Mouse (Mus musculus) midbrain, embryonic 11.5 days (tissue): ENCODE measurements around the gene Mast4. TPM values are rescaled to one million over a fixed set of nuclear protein-coding genes. Genes with fewer than 3 reads are reported as not detected.

ENCODE experiments used
- ATAC-seq: fragments of 200-750 bp; cut with Nextera tagmentation; 2 replicates; pipeline ENCODE4 v1.8.0; 2017; ENCODE audit warnings: moderate TSS enrichment, moderate library complexity; ENCODE audit not compliant: low FRiP score
- DNase-seq: peaks from one replicate; pipeline ENCODE4 v3.0.0; 2015; ENCODE audit warnings: low spot score; ENCODE audit errors: missing footprints
- H3K27ac ChIP-seq: fragments of 300-500 bp; sonication (generic); 2 replicates; pipeline ENCODE4 v1.5.1; 2014; ENCODE audit warnings: low read depth, low read length
- H3K27me3 ChIP-seq: fragments of 300-500 bp; sonication (generic); 2 replicates; pipeline ENCODE4 v1.6.1; 2014; ENCODE audit warnings: mild to moderate bottlenecking, low read length, moderate library complexity, mixed read lengths; ENCODE audit not compliant: control insufficient read depth, insufficient read depth
- H3K36me3 ChIP-seq: fragments of 300-500 bp; sonication (generic); 2 replicates; pipeline ENCODE4 v1.6.1; 2014; ENCODE audit warnings: mild to moderate bottlenecking, low read length, moderate library complexity, mixed read lengths; ENCODE audit not compliant: control insufficient read depth, insufficient read depth
- H3K4me1 ChIP-seq: fragments of 300-500 bp; sonication (generic); 2 replicates; pipeline ENCODE4 v1.6.1; 2014; ENCODE audit warnings: low read length; ENCODE audit not compliant: control insufficient read depth, insufficient read depth
- H3K4me2 ChIP-seq: fragments of 300-500 bp; sonication (generic); 2 replicates; pipeline ENCODE4 v1.6.1; 2014; ENCODE audit warnings: mild to moderate bottlenecking, moderate library complexity
- H3K4me3 ChIP-seq: fragments of 300-500 bp; sonication (generic); 2 replicates; pipeline ENCODE4 v1.5.1; 2014; ENCODE audit warnings: low read depth, low read length
- H3K9ac ChIP-seq: fragments of 300-500 bp; sonication (generic); 2 replicates; pipeline ENCODE4 v1.6.1; 2014; ENCODE audit warnings: low read length
- H3K9me3 ChIP-seq: fragments of 300-500 bp; sonication (generic); 2 replicates; pipeline ENCODE4 v1.6.1; 2016; ENCODE audit warnings: low read length; ENCODE audit not compliant: control insufficient read depth
- WGBS: fragments of 180-500 bp; shearing (Covaris S2); extraction: QIAGEN DNeasy Blood & Tissue Kit; methylation state at CpG from one replicate; pipeline ENCODE4 v1.1.7; 2014; 5-methylcytosine and 5-hydroxymethylcytosine counted together
- polyA plus RNA-seq: library from polyadenylated mRNA; unstranded; fragments of >200 nt; fragmentation: Nextera tagmentation; extraction: Ambion mirVana; gene quantifications from 2 replicates; pipeline ENCODE4 v1.2.1, GENCODE M21; 2014

Mast4 gene
- polyA plus RNA-seq, 1 experiment from 2014 or later, result 20.4 TPM

DNA sequence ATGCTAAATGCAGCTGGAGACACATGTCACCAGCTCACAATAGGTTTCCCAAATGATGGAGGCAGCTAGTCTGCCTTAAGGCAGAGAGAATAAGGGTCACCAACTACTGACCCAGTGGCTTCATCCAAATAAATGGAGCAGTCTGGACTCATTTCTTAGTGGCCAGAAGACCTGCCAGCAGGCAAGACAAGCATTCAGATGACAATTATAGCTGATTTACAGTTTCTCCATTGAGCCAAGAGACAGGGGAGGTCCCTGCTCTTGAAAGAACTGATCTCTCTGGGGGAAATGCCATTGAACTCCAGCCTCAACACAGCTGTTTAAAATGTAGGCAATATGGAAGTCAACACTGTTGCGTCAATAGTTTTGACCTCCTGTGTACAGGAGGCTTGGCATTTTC, 332.5 kb downstream of the Mast4 start:
- no peak overlapping the region for H3K9ac ChIP-seq
- no peak overlapping the region for H3K4me3 ChIP-seq
- DNase-seq (no peak), ATAC-seq (0 out of 2 replicates have a peak, but pooled peaks have one; percentile 27)
- H3K4me1 ChIP-seq, result peaks cover 13% of the 10 kb centered on the region
- no peaks in the 10 kb centered on the region for H3K36me3 ChIP-seq
- WGBS, result 67% methylated on average over 1 of the region's 1 CpGs
- no peaks in the 10 kb centered on the region for H3K27me3 ChIP-seq
- no peaks in the 10 kb centered on the region for H3K9me3 ChIP-seq
- H3K27ac ChIP-seq, result no peak overlapping the region; the same call in 1 of the 2 replicates
- H3K4me2 ChIP-seq, result no peak overlapping the region

DNA sequence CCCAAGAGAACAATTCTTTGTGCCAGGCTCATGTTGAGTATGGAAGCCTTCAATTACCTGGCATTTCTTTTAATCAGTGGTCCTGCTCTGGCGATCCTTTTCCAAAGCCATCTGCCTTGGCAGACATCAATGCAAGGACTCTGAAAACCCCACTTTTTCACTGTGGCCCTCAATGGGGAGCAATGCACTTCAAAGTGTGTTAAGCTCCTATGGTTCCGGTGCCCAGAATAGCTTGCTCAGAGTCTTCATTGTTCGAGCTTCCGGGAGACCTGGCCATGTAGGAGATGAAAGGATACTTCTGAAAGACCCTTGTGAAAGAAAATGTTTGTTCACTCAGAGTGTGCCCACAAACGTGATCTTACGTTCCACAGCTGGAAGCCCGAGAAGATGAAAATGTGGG, 333.4 kb downstream of the Mast4 start:
- H3K27ac ChIP-seq, result no peak overlapping the region

DNA sequence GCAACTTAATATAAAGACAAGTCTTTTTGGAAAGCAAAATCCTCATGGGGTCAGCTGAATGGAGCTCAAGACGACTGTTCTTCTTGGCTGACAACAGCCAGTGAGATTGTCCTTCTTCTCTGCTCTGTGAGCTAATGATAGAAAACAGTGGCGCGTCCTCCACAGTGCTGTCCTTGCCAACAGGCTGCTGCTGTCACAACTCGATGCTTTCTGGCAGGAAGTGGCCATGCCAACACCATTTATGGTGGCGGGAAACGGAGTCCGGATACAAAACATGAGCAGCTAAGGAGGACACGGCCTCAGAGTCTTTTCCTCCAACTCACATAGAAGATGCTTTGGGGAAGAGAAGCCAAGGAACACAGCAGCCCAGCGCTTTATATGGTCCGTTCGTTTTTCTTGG, 340.2 kb downstream of the Mast4 start:
- Histone ChIP-seq H3K4me3 (no peak overlapping the region), H3K9ac (no peak overlapping the region), H3K4me1 (peaks cover 2% of the 10 kb centered on the region; the same call in 1 of the 2 replicates), H3K27me3 (no peaks in the 10 kb centered on the region), H3K9me3 (no peaks in the 10 kb centered on the region), H3K36me3 (no peaks in the 10 kb centered on the region), H3K4me2 (no peak overlapping the region), H3K27ac (no peak overlapping the region)
- DNase-seq, result peak; percentile 28
- no peak for ATAC-seq
- 91% methylated on average over 11 of the region's 11 CpGs for WGBS

More for the DNA sequence above, 333.4 kb downstream of the Mast4 start:
- no peak for ATAC-seq
- peaks cover 13% of the 10 kb centered on the region for H3K4me1 ChIP-seq
- H3K4me3 ChIP-seq, result no peak overlapping the region
- H3K9ac ChIP-seq, result no peak overlapping the region
- no peaks in the 10 kb centered on the region for H3K36me3 ChIP-seq
- no peak overlapping the region for H3K4me2 ChIP-seq
- no peaks in the 10 kb centered on the region for H3K27me3 ChIP-seq
- DNase-seq, result no peak
- WGBS, result 25% methylated on average over 7 of the region's 7 CpGs
- no peaks in the 10 kb centered on the region for H3K9me3 ChIP-seq

DNA sequence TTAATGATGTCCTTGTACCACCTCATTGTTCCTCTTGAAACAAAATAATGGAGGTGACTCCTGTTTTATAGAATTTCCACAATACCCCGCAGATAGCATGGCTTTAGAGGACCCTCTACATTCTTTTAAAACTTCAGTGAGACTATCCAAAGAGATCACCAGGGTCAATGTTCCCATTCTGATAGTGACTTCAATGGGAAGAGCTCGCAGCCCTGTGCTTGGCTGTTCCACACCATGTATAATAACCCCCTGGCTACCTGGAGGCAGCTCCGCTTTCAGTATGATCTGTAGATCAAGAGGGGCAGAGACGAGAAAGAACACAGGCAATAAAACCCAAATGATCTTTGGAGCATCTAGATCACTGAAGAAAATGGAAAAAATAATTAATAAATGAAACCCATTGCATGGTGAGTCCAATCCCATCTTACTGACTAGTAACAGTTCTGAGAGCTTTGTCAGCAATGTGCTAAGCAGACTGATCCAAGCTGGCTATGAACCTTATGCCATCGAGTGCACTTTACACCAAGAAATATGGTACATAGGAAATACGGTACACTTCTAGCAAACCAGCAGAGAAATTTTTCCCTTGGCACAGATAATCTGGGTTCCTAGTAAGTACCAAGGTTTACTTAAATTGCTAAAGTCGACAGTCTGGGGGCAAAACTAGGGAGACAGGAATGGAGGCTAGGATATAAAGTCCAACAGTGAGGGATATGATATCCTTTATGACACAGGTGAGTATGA, 341.4 kb downstream of the Mast4 start:
- Histone ChIP-seq H3K4me3 (no peak overlapping the region), H3K4me2 (no peak overlapping the region), H3K9me3 (no peaks in the 10 kb centered on the region), H3K27me3 (no peaks in the 10 kb centered on the region), H3K36me3 (no peaks in the 10 kb centered on the region), H3K9ac (no peak overlapping the region), H3K27ac (no peak overlapping the region), H3K4me1 (peaks cover 2% of the 10 kb centered on the region; the same call in 1 of the 2 replicates)
- DNase-seq, result peak; percentile 76
- ATAC-seq, result no peak
- 88% methylated on average over 7 of the region's 7 CpGs for WGBS

DNA sequence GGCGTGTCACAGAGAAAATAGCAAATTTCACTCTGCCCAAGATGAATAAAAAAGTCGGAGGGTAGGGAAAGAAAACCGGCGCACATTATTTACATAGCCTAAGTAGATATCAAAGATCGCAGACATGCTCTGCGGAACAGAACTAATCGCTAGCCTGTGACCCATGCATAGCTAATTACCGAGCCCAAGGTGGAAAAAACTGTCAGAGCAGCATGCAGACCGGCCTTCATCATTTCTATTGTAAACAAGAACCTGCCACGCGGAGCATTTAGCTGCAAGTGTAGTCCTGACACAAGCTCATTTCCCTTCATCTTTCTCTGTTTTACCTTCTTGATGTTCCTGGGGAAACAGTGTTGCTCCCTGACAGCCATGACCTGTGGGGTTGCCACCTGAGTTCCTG, 342.4 kb downstream of the Mast4 start:
- ATAC-seq (no peak), DNase-seq (peak; percentile 73)
- Histone ChIP-seq H3K4me1 (peaks cover 2% of the 10 kb centered on the region; the same call in 1 of the 2 replicates), H3K27ac (no peak overlapping the region), H3K4me2 (no peak overlapping the region), H3K4me3 (no peak overlapping the region), H3K9me3 (no peaks in the 10 kb centered on the region), H3K9ac (no peak overlapping the region), H3K27me3 (no peaks in the 10 kb centered on the region), H3K36me3 (no peaks in the 10 kb centered on the region)
- 59% methylated on average over 11 of the region's 11 CpGs for WGBS

DNA sequence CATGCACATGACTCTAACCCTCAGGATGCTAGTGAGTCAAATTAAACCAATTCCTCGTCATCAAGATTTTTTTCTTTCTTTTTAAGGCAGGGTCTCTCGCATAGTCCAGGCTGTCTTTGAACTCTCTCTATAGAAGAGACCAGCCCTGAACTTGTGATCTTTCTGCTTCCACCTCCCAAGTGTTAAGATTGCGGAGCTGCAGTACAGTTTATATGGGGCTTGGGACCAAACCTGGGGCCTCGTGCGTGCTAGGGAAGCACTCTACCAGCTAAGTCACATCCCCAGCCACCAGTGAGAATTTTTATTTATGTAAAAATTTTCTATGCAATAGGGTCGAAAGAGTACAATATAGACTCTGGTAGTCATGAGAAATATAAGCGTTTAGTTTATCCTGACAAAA, 343.1 kb downstream of the Mast4 start:
- H3K27ac ChIP-seq, result no peak overlapping the region
- H3K9me3 ChIP-seq, result no peaks in the 10 kb centered on the region
- no peak overlapping the region for H3K9ac ChIP-seq
- DNase-seq, result peak; percentile 76
- peaks cover 2% of the 10 kb centered on the region; the same call in 1 of the 2 replicates for H3K4me1 ChIP-seq
- 91% methylated on average over 7 of the region's 7 CpGs for WGBS
- H3K36me3 ChIP-seq, result no peaks in the 10 kb centered on the region
- ATAC-seq, result no peak
- no peaks in the 10 kb centered on the region for H3K27me3 ChIP-seq
- H3K4me3 ChIP-seq, result no peak overlapping the region
- H3K4me2 ChIP-seq, result no peak overlapping the region

DNA sequence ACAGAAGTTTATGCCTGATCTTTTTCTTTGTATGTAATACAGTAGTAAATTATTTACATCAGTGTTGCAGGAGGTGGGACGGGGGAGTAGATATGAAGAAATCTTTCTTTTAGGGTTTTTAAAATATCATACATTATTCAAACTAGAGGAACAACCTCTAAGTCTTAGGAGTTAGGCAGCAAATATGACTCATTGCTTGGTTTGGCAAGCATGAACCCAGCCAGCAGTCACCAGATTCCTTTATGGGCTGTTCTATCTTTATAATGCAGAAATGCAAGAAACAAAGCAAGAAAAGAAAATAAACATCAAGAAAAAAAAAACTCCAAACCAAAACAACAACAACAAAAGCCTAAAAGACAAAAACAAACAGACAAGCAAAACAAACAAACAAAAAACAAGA, 344.2 kb downstream of the Mast4 start:
- Histone ChIP-seq H3K4me1 (peaks cover 2% of the 10 kb centered on the region; the same call in 1 of the 2 replicates), H3K36me3 (no peaks in the 10 kb centered on the region), H3K9me3 (no peaks in the 10 kb centered on the region), H3K27ac (no peak overlapping the region), H3K4me2 (no peak overlapping the region), H3K9ac (no peak overlapping the region), H3K4me3 (no peak overlapping the region), H3K27me3 (no peaks in the 10 kb centered on the region)
- ATAC-seq, result no peak
- WGBS, result 88% methylated on average over 1 of the region's 1 CpGs
- DNase-seq, result peak; percentile 47

DNA sequence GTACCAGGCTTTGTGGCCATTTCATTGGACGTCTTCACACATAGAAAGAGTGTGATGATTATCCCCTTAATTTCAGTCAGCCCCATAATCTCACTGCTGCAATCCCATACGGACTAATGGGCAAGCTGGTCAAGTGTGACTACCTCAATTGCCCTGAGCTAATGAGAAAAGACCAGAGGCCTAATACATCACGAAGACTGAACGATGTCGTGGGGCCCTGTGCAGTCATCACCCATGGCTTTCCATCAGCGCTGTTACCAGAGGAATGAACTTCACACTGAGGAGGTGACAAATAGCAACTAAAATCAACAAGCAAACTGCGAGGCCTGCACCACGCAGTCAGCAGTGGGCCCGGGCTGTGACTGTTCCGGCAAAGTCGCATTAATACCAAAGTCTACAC, 344.7 kb downstream of the Mast4 start:
- no peaks in the 10 kb centered on the region for H3K27me3 ChIP-seq
- peak; percentile 81 for DNase-seq
- no peak overlapping the region for H3K4me3 ChIP-seq
- no peak for ATAC-seq
- peaks cover 2% of the 10 kb centered on the region; the same call in 1 of the 2 replicates for H3K4me1 ChIP-seq
- no peak overlapping the region for H3K9ac ChIP-seq
- no peaks in the 10 kb centered on the region for H3K9me3 ChIP-seq
- H3K4me2 ChIP-seq, result no peak overlapping the region
- no peaks in the 10 kb centered on the region for H3K36me3 ChIP-seq
- H3K27ac ChIP-seq, result no peak overlapping the region
- WGBS, result 67% methylated on average over 11 of the region's 11 CpGs

DNA sequence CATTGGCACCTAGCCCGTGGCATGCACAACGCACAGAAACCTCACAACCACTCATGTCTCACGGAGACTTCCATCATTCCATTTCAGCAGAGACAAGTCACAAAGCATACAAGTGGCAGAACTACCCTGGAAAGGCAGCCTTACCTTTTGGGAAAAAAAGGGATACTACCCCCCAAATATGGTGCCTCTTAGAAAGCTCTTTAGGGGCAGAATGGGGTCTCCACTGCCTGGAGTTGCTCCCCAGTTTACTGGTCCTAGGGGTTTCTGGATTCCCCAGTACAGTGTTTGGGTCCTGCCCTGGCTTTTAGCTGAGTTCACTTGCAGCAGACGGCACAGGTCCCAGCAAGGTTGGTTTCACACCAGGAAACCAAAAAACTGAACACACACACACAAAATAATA, 345.3 kb downstream of the Mast4 start:
- WGBS, result 85% methylated on average over 4 of the region's 4 CpGs
- Histone ChIP-seq H3K9ac (no peak overlapping the region), H3K27ac (no peak overlapping the region), H3K4me1 (peaks cover 2% of the 10 kb centered on the region; the same call in 1 of the 2 replicates), H3K27me3 (no peaks in the 10 kb centered on the region), H3K4me2 (no peak overlapping the region), H3K36me3 (no peaks in the 10 kb centered on the region), H3K4me3 (no peak overlapping the region), H3K9me3 (no peaks in the 10 kb centered on the region)
- no peak for ATAC-seq
- DNase-seq, result peak; percentile 57
